Mouse (Mus musculus) C2C12 (cell line): ENCODE data around the gene Plin3.

Experiments
- CTCF ChIP-seq: IDR thresholded peaks from one replicate; pipeline ENCODE4 v1.5.1; 2011; ENCODE audit not compliant: control insufficient read depth, insufficient read depth, insufficient read length
- MAX ChIP-seq: IDR thresholded peaks from one replicate; pipeline ENCODE4 v1.6.1; 2011; ENCODE audit warnings: mild to moderate bottlenecking, control low read depth
- MYOD1 ChIP-seq: IDR thresholded peaks from one replicate; pipeline ENCODE4 v1.6.1; 2011; ENCODE audit warnings: low read depth; ENCODE audit not compliant: control insufficient read depth, insufficient read length
- MYOG ChIP-seq: IDR thresholded peaks from one replicate; pipeline ENCODE4 v1.6.1; 2011; ENCODE audit not compliant: control insufficient read depth, insufficient read length; ENCODE audit errors: extremely low read depth
- USF1 ChIP-seq: IDR thresholded peaks from one replicate; pipeline ENCODE4 v1.6.1; 2011; ENCODE audit warnings: low read depth, mild to moderate bottlenecking, control low read depth, moderate library complexity

GRCm38 (mm10) chr17:56278340-56278739, 14.3 kb downstream of the Plin3 start:
- TF ChIP-seq CTCF, result no peak
- no peak for TF ChIP-seq USF1
- no peak for TF ChIP-seq MYOD1
- no peak for TF ChIP-seq MYOG
- TF ChIP-seq MAX, result no peak
